Mouse (Mus musculus): ENCODE data around the gene Rpl36. TPM values are rescaled to one million over a fixed set of nuclear protein-coding genes. Genes with fewer than 3 reads are reported as not detected.
A peak's percentile ranks its signal among the peaks of the same experiment; 100 is the strongest.

The Rpl36 gene
- total and polyA plus RNA-seq, 3 experiments: 2,385 to 3,914 TPM; not detected in 1

DNA sequence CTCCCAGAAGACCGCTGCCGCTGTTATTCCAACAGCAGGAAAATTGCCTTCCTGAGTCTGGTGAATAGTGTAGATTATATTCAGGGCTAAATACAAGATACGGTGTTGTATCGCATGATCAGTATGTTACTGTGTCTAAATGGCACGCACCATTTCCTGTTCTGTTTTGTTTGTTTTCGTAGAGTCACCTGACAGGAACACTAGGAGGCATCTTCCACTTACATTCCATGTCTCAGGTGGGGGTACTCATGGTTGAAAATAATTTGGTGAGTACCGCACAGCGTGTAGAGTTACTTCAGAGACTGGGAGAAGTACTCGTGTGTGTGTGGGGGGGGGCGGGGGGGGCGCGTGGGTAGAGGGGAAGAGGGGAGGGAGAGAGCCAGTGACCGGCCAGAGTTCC, 34.3 kb downstream of the Rpl36 start:
- peak; percentile 39 for DNase-seq (ENCODE audit: low read depth, low spot score)
- Histone ChIP-seq H3K4me3 (ENCODE audit: control insufficient read depth in 1 of 2, insufficient read depth in 1 of 2, low read depth in 2 of 2, low read length in 2 of 2) (peak overlapping the region; percentile 11 to 67), H3K9me3 (replicated peaks; ENCODE audit: insufficient read depth, low read length) (no peaks in the 10 kb centered on the region), H3K9ac (ENCODE audit: control insufficient read depth, low read depth, low read length, poor library complexity, severe bottlenecking) (peak overlapping the region; percentile 48), H3K4me1 (ENCODE audit: control insufficient read depth in 1 of 2, insufficient read depth in 2 of 2, low read length in 2 of 2) (peaks cover 0 to 2% of the 10 kb centered on the region in 2 experiments; a peak in 1 of 4 replicates), H3K27ac (ENCODE audit: control insufficient read depth, low read depth, low read length) (no peak overlapping the region), H3K36me3 (ENCODE audit: control insufficient read depth in 1 of 2, insufficient read depth in 2 of 2, low read length in 2 of 2) (no peaks in the 10 kb centered on the region), H3K27me3 (ENCODE audit: control insufficient read depth in 1 of 2, insufficient read depth in 2 of 2, low read length in 2 of 2) (no peaks in the 10 kb centered on the region; a peak in 1 of 4 replicates), H3K79me2 (ENCODE audit: control insufficient read depth, insufficient read depth, low read length, poor library complexity) (no peaks in the 10 kb centered on the region)
- TF ChIP-seq ELF1 (IDR thresholded peaks at IDR 0.05; ENCODE audit: low read depth, low read length): peak; percentile 45; the same call in 1 of the 2 replicates
- peak; percentile 59 for TF ChIP-seq SIN3A (IDR thresholded peaks at IDR 0.05; ENCODE audit: low read length)
- peak; percentile 80 for TF ChIP-seq USF1 (IDR thresholded peaks at IDR 0.05; ENCODE audit: low read depth, low read length)
- TF ChIP-seq JUND (IDR thresholded peaks at IDR 0.05; ENCODE audit: low read depth, low read length): no peak
- no peak for TF ChIP-seq MAZ (IDR thresholded peaks at IDR 0.05; ENCODE audit: low read depth, low read length)
- 0 out of 4 replicates have a peak, but pooled peaks of 1 of the 2 experiments have one; percentile 7 for TF ChIP-seq USF2 (IDR thresholded peaks at IDR 0.05; ENCODE audit: borderline replicate concordance in 1 of 2, insufficient read depth in 1 of 2, low read depth in 1 of 2, low read length in 2 of 2)

- Histone ChIP-seq H3K79me2 (ENCODE audit: control insufficient read depth, insufficient read depth, low read length, poor library complexity) (no peaks in the 10 kb centered on the region), H3K4me3 (ENCODE audit: control insufficient read depth in 1 of 2, insufficient read depth in 1 of 2, low read depth in 2 of 2, low read length in 2 of 2) (no peak overlapping the region), H3K36me3 (ENCODE audit: control insufficient read depth in 1 of 2, insufficient read depth in 2 of 2, low read length in 2 of 2) (no peaks in the 10 kb centered on the region), H3K27me3 (ENCODE audit: control insufficient read depth in 1 of 2, insufficient read depth in 2 of 2, low read length in 2 of 2) (no peaks in the 10 kb centered on the region), H3K27ac (ENCODE audit: control insufficient read depth, low read depth, low read length) (no peak overlapping the region), H3K4me1 (ENCODE audit: control insufficient read depth in 1 of 2, insufficient read depth in 2 of 2, low read length in 2 of 2) (peaks cover 0 to 2% of the 10 kb centered on the region in 2 experiments; a peak in 1 of 4 replicates), H3K9ac (ENCODE audit: control insufficient read depth, low read depth, low read length, poor library complexity, severe bottlenecking) (no peak overlapping the region), H3K9me3 (replicated peaks; ENCODE audit: insufficient read depth, low read length) (no peaks in the 10 kb centered on the region)
- peak; percentile 69 for DNase-seq (ENCODE audit: low read depth, low spot score)
- TF ChIP-seq CHD1 (IDR thresholded peaks at IDR 0.05; ENCODE audit: low read depth, low read length) (no peak), MAZ (IDR thresholded peaks at IDR 0.05; ENCODE audit: low read depth, low read length) (no peak), TAL1 (IDR thresholded peaks at IDR 0.05; ENCODE audit: low read length) (no peak), NELFE (IDR thresholded peaks at IDR 0.05; ENCODE audit: low read depth, low read length) (no peak), CHD2 (IDR thresholded peaks at IDR 0.05; ENCODE audit: low read length) (no peak), CTCF (IDR thresholded peaks at IDR 0.05 in 2 of 3, conservative IDR thresholded peaks at IDR 0.05 in 1 of 3; ENCODE audit: control insufficient read depth in 1 of 3, insufficient read depth in 1 of 3, low read depth in 2 of 3, low read length in 3 of 3, poor library complexity in 1 of 3, severe bottlenecking in 1 of 3) (no peak), TCF12 (IDR thresholded peaks at IDR 0.05; ENCODE audit: low read depth, low read length) (no peak), NRF1 (IDR thresholded peaks at IDR 0.05; ENCODE audit: insufficient read depth, low read depth, low read length, poor library complexity, severe bottlenecking) (no peak), POLR2A (IDR thresholded peaks at IDR 0.05; ENCODE audit: control insufficient read depth in 1 of 2, insufficient read depth in 1 of 2, low read depth in 1 of 2, low read length in 2 of 2, poor library complexity in 1 of 2) (no peak), UBTF (IDR thresholded peaks at IDR 0.05; ENCODE audit: borderline replicate concordance, insufficient read depth, low read depth, low read length) (no peak)
Measured at GRCm38 (mm10) chr17:56651801-56652200, 38.6 kb downstream of the Rpl36 start.

All from MEL (cell line).